Mouse (Mus musculus) liver, embryonic 16.5 days (tissue): ENCODE measurements around the gene Lmod1. TPM values are rescaled to one million over a fixed set of nuclear protein-coding genes. Genes with fewer than 3 reads are reported as not detected.
"Not testable (repeated sequence)": the region's sequence is repeated elsewhere in the genome, so short reads cannot be mapped to it uniquely, and the experiment has no call there.

Experiments used
- ATAC-seq: fragments of 200-750 bp; cut with Nextera tagmentation; 2 replicates; pipeline ENCODE4 v1.8.0; 2017; ENCODE audit warnings: low read depth, mild to moderate bottlenecking, moderate number of reproducible peaks, moderate library complexity
- H3K27ac ChIP-seq: fragments of 300-500 bp; sonication (generic); 2 replicates; pipeline ENCODE4 v1.5.1; 2014; ENCODE audit warnings: mild to moderate bottlenecking, low read length
- H3K27me3 ChIP-seq: fragments of 300-500 bp; sonication (generic); 2 replicates; pipeline ENCODE4 v1.6.1; 2014; ENCODE audit warnings: low read depth, low read length, mixed read lengths; ENCODE audit not compliant: control insufficient read depth, insufficient read depth
- H3K36me3 ChIP-seq: fragments of 300-500 bp; sonication (generic); 2 replicates; pipeline ENCODE4 v1.6.1; 2014; ENCODE audit warnings: mild to moderate bottlenecking; ENCODE audit not compliant: control insufficient read depth, insufficient read depth
- H3K4me1 ChIP-seq: fragments of 300-500 bp; sonication (generic); 2 replicates; pipeline ENCODE4 v1.6.1; 2014; ENCODE audit warnings: low read depth, low read length, mixed read lengths; ENCODE audit not compliant: control insufficient read depth
- H3K4me2 ChIP-seq: fragments of 300-500 bp; sonication (generic); 2 replicates; pipeline ENCODE4 v1.6.1; 2014; ENCODE audit warnings: low read depth, low read length, mixed read lengths
- H3K4me3 ChIP-seq: fragments of 300-500 bp; sonication (generic); 2 replicates; pipeline ENCODE4 v1.5.1; 2014; ENCODE audit warnings: low read depth, mild to moderate bottlenecking, low read length
- H3K9ac ChIP-seq: fragments of 300-500 bp; sonication (generic); 2 replicates; pipeline ENCODE4 v1.6.1; 2014; ENCODE audit warnings: low read depth, low read length
- H3K9me3 ChIP-seq: fragments of 300-500 bp; sonication (generic); replicated peaks from 2 replicates; pipeline ENCODE4 v1.6.1; 2016; ENCODE audit warnings: low read length; ENCODE audit not compliant: control insufficient read depth
- WGBS: fragments of 180-500 bp; shearing (Covaris S2); extraction: QIAGEN DNeasy Blood & Tissue Kit; methylation state at CpG from one replicate; pipeline ENCODE4 v1.1.7; 2014; ENCODE audit not compliant: insufficient replicate concordance; 5-methylcytosine and 5-hydroxymethylcytosine counted together
- polyA plus RNA-seq: library from polyadenylated mRNA; unstranded; fragments of >200 nt; fragmentation: Nextera tagmentation; extraction: Ambion mirVana; gene quantifications from 2 replicates; pipeline ENCODE4 v1.2.1, GENCODE M21; 2015

Gene Lmod1
- polyA plus RNA-seq, 1 experiment from 2014 or later = 0.07 TPM

DNA sequence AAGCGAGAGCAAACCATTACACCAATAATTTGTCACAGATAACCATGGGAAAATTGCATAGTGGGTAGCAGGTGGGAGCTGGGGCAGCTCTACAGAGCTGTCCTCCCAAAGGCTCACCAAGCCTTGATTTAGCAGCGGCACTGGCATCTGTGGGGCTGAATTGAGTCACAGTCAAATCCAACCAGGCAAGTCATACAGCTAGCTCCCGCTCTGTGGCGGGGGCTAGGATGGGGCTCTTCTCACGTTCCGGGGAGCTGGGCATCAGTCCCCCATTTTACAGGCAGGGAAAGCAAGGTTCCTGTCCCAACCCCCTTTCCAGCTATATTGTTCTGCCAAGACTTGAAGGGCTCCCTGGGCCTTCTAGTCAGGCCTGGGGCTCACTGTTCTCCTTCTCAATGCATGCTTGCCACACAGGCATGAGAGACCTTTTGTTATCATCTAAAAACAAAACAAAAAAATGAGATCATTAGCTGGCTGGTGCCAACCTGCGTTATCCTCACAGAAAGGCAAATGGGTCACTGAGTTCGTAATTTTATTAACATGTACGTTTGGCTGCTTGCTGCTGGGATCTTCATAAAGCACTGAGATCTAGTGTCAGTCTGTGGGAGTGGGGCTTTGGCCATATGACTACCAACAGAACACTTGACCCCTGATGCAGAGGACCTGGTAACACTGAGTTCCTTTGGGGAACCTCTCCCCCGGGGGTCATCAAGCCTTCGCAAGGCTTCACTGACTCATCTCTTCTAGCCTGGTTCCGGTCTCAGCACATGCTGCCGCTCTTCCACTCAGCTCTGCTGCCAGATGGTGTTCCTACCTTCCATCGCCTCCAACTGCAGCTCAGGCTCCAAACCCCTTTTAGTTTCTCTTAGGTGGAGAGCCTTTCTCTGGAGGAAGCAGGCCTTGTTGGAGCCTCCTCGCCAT, 55.7 kb downstream of the Lmod1 start:
- Histone ChIP-seq H3K27ac (no peak overlapping the region), H3K9me3 (no peaks in the 10 kb centered on the region), H3K9ac (no peak overlapping the region), H3K4me2 (no peak overlapping the region), H3K4me1 (no peaks in the 10 kb centered on the region), H3K4me3 (no peak overlapping the region), H3K27me3 (peaks cover 2% of the 10 kb centered on the region), H3K36me3 (peaks cover 8% of the 10 kb centered on the region)
- ATAC-seq = no peak
- 70% methylated on average over 15 of the region's 15 CpGs for WGBS

DNA sequence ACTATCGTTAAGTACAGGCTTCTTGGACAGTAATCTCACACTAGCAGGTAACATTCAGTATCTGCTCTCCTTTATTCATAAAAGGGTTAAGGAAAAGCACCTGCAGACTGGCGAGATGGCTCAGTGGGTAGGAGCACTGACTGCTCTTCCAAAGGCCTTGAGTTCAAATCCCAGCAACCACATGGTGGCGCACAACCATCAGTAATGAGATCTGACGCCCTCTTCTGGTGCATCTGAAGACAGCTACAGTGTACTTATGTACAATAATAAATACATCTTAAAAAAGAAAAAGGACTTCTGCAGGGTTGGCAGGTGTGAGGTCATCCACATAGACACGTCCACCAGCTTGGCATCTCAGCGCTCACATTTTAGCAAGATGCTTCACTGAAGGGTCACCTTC, 57.0 kb downstream of the Lmod1 start:
- not testable (repeated sequence) for H3K9ac ChIP-seq, H3K27ac ChIP-seq, ATAC-seq, H3K4me2 ChIP-seq, H3K4me1 ChIP-seq, H3K4me3 ChIP-seq, H3K27me3 ChIP-seq, H3K9me3 ChIP-seq
- peaks cover 16% of the 10 kb centered on the region for H3K36me3 ChIP-seq
- 58% methylated on average over 6 of the region's 6 CpGs for WGBS

DNA sequence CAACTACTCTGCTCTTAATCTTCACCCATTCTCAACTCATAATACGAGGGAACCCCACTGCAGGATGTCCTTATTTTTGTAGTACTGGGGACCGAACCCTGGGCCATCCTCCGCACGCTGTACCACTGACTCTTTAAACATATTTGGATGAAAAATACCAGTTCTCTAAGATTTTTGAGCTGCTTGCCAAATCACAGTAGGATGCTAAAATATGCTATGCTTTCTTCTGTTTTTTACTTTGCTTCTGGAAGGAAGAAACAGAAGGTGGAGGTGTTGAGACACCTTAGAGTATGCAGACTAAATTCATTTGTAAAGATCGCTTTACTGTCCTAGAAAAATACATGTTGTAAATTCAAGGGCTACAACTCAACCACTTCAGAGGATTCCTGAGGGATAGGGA, 59.6 kb downstream of the Lmod1 start:
- no peak overlapping the region for H3K9ac ChIP-seq
- no peak overlapping the region for H3K4me2 ChIP-seq
- WGBS = 85% methylated on average over 5 of the region's 5 CpGs
- ATAC-seq = no peak
- peaks cover 33% of the 10 kb centered on the region for H3K36me3 ChIP-seq
- H3K27me3 ChIP-seq = no peaks in the 10 kb centered on the region
- H3K9me3 ChIP-seq = no peaks in the 10 kb centered on the region
- no peak overlapping the region for H3K4me3 ChIP-seq
- H3K4me1 ChIP-seq = no peaks in the 10 kb centered on the region
- no peak overlapping the region for H3K27ac ChIP-seq

DNA sequence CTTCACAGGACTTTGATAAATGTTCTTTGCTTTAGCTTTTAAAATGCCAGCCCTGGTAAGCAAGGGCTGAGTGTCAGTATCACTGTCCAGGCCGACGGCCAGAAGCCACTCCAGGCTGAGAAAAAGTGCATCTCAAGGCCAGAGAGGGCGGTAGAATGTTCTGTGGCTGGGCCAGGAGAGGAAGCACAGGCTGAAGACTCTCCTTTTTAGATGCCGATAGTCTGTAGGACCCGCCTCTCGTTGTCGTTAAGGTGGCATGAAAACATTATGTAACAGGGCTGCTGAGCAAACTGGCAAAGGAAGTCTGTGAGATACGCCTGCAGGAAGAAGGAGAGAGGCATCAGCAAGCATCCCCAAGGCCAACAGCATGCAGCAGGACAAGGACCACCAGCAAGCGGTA, 60.6 kb downstream of the Lmod1 start:
- no peaks in the 10 kb centered on the region for H3K27me3 ChIP-seq
- no peak for ATAC-seq
- H3K36me3 ChIP-seq = peaks cover 36% of the 10 kb centered on the region
- no peak overlapping the region for H3K9ac ChIP-seq
- WGBS = 80% methylated on average over 9 of the region's 9 CpGs
- no peaks in the 10 kb centered on the region for H3K4me1 ChIP-seq
- no peak overlapping the region for H3K4me3 ChIP-seq
- no peak overlapping the region for H3K4me2 ChIP-seq
- H3K9me3 ChIP-seq = no peaks in the 10 kb centered on the region
- no peak overlapping the region for H3K27ac ChIP-seq

DNA sequence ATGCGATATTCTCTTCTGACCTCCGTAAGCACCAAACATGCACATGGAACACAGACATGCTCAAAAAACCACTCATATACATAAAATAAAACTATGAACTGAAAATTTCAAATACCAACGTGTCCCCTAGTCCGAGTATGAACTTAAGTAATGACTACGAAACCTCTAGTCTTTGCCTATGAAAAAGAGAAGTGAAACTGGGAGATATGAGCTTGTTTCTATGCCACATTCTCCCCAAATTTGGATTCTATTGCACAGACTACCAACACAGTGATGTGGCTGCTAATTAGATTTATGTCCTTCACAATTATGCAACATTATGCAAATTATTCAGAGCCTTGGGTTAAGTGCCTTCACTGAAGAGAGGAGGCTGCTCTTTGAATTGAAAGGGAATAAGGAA, 74.9 kb downstream of the Lmod1 start:
- Histone ChIP-seq H3K4me2 (no peak overlapping the region), H3K27ac (no peak overlapping the region), H3K4me1 (no peaks in the 10 kb centered on the region), H3K9me3 (no peaks in the 10 kb centered on the region), H3K9ac (no peak overlapping the region), H3K27me3 (no peaks in the 10 kb centered on the region), H3K4me3 (no peak overlapping the region), H3K36me3 (peaks cover 26% of the 10 kb centered on the region)
- WGBS = 78% methylated on average over 5 of the region's 5 CpGs
- ATAC-seq = no peak

DNA sequence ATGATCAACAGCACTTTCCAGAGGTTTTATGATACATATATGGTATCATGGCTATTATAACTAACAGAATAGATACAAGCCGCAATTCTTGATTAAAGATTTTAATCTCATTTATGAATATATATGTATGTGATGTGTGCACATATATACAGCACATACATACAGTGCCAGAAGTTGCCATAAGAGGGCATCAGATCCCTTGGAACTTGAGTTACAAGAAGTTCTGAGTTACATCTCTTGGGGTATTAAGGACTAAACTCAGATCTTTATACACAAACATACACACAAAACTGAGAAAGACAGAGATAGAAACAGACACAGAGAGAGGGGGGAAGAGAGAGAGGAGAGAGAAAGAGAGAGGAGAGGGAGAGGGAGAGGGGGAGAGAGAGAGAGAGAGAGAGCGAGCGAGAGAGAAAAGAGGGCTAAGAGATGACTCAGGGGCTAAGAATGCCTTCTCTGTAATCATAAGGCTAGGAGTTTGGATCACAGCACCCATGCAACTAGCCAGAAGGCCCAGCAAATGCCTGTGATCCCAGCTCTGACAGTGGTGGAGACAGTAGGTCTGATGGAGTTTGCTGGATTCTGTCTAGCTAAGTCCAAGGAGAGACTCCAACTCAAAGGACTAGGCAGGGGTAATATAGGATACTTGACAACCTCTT, 77.0 kb downstream of the Lmod1 start:
- Histone ChIP-seq H3K4me2 (no peak overlapping the region), H3K36me3 (peaks cover 39% of the 10 kb centered on the region), H3K9ac (no peak overlapping the region), H3K9me3 (no peaks in the 10 kb centered on the region), H3K27me3 (no peaks in the 10 kb centered on the region), H3K4me1 (no peaks in the 10 kb centered on the region), H3K4me3 (no peak overlapping the region), H3K27ac (no peak overlapping the region)
- ATAC-seq = no peak
- WGBS = 82% methylated on average over 3 of the region's 3 CpGs

DNA sequence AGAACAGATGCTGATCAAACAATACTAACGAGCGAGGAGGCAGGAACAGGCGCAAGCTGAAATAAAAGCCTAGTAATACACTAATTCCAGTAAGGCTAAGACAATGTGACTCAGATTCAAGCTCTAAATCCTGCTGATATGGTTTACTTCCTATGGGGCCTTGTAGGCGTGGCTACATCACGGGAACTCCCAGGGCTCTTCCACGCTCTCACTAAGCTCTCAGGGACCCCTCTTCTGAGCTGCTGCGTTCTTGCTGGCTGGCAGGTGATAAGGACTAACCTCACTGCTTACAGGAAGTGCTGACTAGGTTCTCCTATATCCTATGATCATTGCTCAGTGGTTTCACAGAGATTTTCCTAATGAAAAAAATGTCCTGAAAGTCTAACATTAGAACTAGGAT, 80.7 kb downstream of the Lmod1 start:
- H3K36me3 ChIP-seq = peaks cover 35% of the 10 kb centered on the region
- H3K4me1 ChIP-seq = no peaks in the 10 kb centered on the region
- no peak for ATAC-seq
- no peak overlapping the region for H3K27ac ChIP-seq
- 48% methylated on average over 7 of the region's 7 CpGs for WGBS
- H3K27me3 ChIP-seq = no peaks in the 10 kb centered on the region
- H3K9ac ChIP-seq = no peak overlapping the region
- no peaks in the 10 kb centered on the region for H3K9me3 ChIP-seq
- H3K4me2 ChIP-seq = no peak overlapping the region
- no peak overlapping the region for H3K4me3 ChIP-seq

DNA sequence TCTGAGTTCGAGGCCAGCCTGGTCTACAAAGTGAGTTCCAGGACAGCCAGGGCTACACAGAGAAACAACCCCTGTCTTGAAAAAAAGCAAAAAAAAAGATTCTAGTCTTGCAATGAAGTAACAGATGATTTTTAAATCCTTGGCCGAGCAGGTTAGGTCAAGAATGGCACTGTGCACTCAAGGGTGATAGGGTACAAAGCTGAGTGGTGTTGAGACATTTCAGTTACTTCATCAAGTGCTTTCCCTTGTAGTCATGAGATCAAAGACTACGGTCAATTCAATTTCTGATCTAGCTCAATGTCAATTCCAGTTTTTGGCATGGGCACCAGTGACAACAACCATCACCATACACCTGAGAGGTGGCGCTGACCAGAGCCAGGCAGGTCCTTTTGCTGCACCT, 84.4 kb downstream of the Lmod1 start:
- Histone ChIP-seq H3K9me3 (no peaks in the 10 kb centered on the region), H3K27ac (no peak overlapping the region), H3K36me3 (peaks cover 29% of the 10 kb centered on the region), H3K4me2 (no peak overlapping the region), H3K9ac (no peak overlapping the region), H3K27me3 (no peaks in the 10 kb centered on the region), H3K4me1 (no peaks in the 10 kb centered on the region), H3K4me3 (no peak overlapping the region)
- no peak for ATAC-seq
- WGBS = 84% methylated on average over 4 of the region's 4 CpGs

DNA sequence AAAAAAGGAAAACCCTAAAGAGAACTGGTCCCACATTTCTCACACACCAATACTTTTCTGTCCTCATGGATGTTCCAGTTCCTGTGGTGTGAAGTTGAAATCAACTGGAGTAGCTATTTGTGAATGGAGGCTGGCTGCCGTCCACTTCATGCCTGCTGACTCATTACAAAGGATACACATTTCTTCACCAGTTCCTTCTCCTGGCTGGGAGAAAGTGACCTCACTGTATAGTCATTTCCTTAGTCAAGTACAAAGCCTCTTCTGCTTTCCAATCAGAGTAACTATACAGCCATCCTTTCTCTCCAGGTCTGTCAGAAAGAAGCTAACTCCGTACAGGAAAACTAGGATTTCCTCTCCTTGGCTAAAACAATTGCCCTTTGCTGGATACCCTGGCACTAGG, 86.4 kb downstream of the Lmod1 start:
- no peak overlapping the region for H3K9ac ChIP-seq
- no peak overlapping the region for H3K27ac ChIP-seq
- peaks cover 18% of the 10 kb centered on the region for H3K36me3 ChIP-seq
- no peak overlapping the region for H3K4me3 ChIP-seq
- H3K27me3 ChIP-seq = no peaks in the 10 kb centered on the region
- ATAC-seq = peak; percentile 37; the same call in 1 of the 2 replicates
- no peak overlapping the region for H3K4me2 ChIP-seq
- no peaks in the 10 kb centered on the region for H3K4me1 ChIP-seq
- WGBS = 51% methylated on average over 2 of the region's 2 CpGs
- no peaks in the 10 kb centered on the region for H3K9me3 ChIP-seq
